Mouse (Mus musculus) lung, postnatal 4 days (tissue): ENCODE results near the gene AI837181.
"Not testable (repeated sequence)": the region's sequence is repeated elsewhere in the genome, so short reads cannot be mapped to it uniquely, and the experiment has no call there.

Experiments used
- DNase-seq, 2 experiments: peaks; one replicate each; pipeline ENCODE4 v3.0.0; 2021

Gene AI837181

GRCm38 (mm10) chr19:5424782-5425741 lies at the start of gene AI837181, which contains the start of gene Drap1:
AI837181 (plus strand) TSS chr19:5425144.
Drap1 (minus strand) TSS chr19:5424979.
- DNase-seq = peak; percentile 95 to 96

DNA sequence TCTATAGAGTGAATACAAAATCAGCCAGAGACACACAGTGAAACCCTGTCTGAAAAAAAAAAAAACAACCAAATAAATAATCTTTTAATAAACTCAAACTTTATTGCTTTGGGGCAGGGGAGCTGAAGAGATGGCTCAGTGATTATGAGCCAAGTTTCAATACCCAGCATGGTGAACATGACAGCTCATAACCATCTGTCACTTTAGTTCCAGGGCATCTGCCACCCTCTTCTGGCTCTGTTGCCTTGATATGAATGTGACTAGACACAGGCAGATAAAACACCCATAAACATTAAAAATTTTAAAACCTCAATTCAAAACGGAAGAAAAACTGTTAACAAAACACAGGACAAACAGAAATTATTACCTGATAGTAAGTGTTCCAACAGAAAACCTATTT lies 47.5 kb upstream of the AI837181 start:
- DNase-seq = no peak

DNA sequence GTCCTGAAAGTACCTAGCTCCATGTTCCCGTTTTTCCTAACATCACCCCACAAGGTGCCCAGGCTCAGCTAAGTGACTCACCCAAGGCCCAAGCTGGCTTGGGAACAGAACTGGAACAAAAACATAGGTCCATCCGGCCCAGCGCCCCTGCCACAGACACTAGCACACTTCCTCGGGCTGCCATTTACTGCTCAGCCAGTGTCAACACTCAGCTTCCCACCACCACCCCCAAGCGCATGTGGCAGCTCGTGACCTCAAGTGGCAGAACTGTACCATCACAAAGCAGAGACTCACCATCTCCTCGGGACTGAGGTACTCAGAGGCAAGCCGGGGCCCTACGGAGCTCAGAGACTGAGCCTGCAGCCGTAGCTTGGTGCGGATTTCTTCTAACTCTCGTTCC lies 41.6 kb upstream of the AI837181 start:
- no peak for DNase-seq

- DNase-seq = no peak
Measured at GRCm38 (mm10) chr19:5384715-5385114, 40.2 kb upstream of the AI837181 start.

DNA sequence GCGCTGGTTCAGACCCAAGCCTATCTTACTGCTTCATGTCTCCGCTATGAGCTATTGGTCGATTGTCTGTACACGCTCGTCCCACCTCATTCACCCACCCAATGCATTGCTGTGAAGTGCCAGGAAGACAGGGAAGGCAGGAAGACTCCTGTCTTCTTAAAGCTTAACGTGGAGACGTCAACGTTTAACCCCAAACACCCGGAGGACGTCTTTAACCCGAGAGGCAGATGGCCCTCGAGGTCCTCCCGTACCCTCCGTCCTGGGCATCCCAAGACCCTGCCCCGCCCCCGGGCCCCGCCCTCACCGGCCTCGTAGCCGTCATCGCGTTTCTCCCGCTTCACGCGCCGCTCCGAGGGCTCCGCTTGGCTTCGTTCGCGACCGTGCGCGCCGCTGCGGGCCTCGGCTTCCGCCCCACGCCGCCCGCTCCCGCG lies 36.9 kb upstream of the AI837181 start:
- peak in 1 of 2 experiments; percentile 40 for DNase-seq

GRCm38 (mm10) chr19:5388588-5389242 lies 36.2 kb upstream of the AI837181 start, which contains the start of gene Sart1:
Sart1 (minus strand) TSS chr19:5388703.
- peak; percentile 96 to 98 for DNase-seq

- peak; percentile 59 to 63 for DNase-seq
Measured at GRCm38 (mm10) chr19:5389647-5390046, 35.3 kb upstream of the AI837181 start.

GRCm38 (mm10) chr19:5390416-5390815 lies 34.5 kb upstream of the AI837181 start:
- DNase-seq = no peak

GRCm38 (mm10) chr19:5392892-5393291 lies 32.1 kb upstream of the AI837181 start:
- DNase-seq = peak; percentile 61 to 70

DNA sequence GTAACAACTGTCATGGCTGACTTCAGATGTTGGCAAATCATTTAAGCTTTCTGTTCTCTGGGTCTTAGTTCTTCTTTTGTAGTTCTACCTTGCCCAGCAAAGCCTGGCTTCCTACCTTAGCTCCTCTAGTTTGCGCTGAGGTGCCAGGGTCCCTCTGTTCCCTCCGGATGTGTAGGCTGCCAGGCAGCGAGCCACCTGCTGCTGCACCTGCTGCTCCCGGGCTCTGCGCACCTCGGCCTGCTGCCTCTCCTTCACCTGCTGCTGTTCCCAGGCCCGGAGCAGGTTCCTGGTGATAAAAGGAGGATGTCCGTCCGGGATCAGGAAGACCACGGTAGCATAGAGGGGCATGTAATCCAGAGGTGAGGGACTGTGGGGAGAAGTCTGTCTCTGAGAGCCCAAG lies 30.8 kb upstream of the AI837181 start:
- DNase-seq = no peak

GRCm38 (mm10) chr19:5395371-5395770 lies 29.6 kb upstream of the AI837181 start:
- no peak for DNase-seq

- DNase-seq = not testable (repeated sequence)
Measured at GRCm38 (mm10) chr19:5401073-5401472, 23.9 kb upstream of the AI837181 start.

GRCm38 (mm10) chr19:5402293-5402692 lies 22.7 kb upstream of the AI837181 start, which contains the start of gene Tsga10ip:
Tsga10ip (minus strand) TSS chr19:5402526.
- DNase-seq = no peak

DNA sequence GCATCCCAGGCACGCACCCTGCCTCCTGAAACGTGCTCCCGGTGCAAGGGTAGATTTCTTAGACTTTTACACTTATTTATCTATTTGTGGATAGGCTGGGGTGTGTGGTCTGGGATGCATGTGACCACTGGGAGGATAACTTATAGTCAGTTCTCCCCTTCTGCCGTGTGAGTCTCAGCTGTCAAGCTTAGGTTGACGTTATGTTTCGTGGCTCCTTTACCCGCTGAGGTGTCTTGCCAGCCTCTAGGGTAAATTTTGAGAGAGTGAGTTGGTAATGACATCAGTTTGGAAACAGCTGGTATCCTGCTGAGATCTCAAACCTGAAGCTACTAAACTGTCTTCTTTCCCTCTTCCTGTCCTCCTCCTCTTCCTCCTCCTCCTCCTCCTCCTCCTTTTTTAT lies 19.0 kb upstream of the AI837181 start:
- no peak for DNase-seq

GRCm38 (mm10) chr19:5406531-5407126 lies 18.3 kb upstream of the AI837181 start:
- DNase-seq = peak in 1 of 2 experiments; percentile 72

- peak in 1 of 2 experiments; percentile 71 for DNase-seq
Measured at GRCm38 (mm10) chr19:5407133-5407532, 17.8 kb upstream of the AI837181 start.

- no peak for DNase-seq
Measured at GRCm38 (mm10) chr19:5408057-5409001, 16.6 kb upstream of the AI837181 start.

DNA sequence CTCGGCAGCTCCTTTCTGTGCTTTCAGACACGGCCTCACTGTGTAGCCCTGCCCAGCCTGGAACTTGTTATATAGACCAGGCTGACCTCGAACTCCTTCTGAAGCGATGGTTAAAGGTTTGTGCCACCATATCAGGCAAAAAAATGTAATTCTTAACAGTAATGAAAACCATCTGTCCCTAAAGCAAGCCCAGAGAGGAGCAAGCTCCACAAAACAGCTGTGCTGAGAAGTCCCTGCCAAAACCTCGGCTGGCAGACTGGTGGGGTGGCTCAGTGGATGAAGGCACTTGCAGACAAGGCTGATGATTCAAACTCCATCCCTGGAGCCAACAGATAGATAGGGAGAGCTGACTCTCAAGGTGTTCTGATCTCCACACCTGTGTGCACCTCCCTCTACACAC lies 15.9 kb upstream of the AI837181 start:
- DNase-seq = peak; percentile 59 to 85

GRCm38 (mm10) chr19:5410641-5411040 lies 14.3 kb upstream of the AI837181 start:
- DNase-seq = peak in 1 of 2 experiments; percentile 81

DNA sequence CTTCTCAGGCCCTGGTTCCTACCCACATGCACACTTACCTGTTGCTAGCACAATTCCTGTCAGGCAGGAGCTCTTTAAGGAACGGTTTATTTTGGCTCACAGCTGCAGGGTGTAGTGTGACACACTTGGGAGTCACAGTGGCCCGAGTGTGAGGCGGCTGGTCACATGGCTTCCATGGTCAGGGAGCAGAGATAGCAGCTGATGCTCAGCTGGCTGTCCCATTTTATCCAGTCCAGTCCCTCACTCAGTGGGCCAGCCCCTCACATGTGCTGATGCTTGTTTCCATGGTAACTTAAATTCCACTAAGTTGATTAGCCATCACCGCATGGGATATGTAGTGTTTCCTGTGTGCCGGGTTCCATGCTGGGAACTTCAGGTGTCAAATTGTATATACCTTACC lies 13.0 kb upstream of the AI837181 start:
- no peak for DNase-seq

GRCm38 (mm10) chr19:5413840-5414239 lies 11.1 kb upstream of the AI837181 start:
- DNase-seq = no peak

DNA sequence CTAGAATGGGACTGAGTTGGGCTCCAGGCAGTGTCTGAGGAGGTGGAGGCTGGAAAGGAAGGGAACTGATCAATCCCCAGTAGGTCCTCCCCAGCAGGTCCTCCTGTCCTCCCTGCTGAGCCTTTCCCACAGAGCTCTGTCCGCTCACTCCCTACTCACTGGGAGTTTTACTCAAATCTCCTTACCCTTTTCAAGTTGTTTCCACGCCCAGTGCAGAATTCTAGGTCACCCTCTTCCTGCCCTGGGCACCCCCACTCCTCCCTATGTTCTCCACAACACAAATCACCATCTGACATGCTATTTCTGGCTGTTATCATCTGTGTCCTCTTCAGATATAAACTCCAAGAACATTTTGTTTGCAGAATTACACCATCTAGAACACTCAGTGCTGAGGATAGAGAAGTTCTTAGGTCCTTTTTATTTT lies 10.4 kb upstream of the AI837181 start:
- no peak for DNase-seq
